Comparison of ENCODE assay signal across 8 mouse cellular contexts in genomic region chr14:76556852-76557208, GRCm38 (mm10). TPM values are rescaled to one million over a fixed set of nuclear protein-coding genes. Genes with fewer than 3 reads are reported as not detected.
DNase-seq lines count a peak whose midpoint lies in the region; ATAC-seq and TF ChIP-seq lines count a peak whose summit lies in the region.

Gene Serp2, minus strand, starts transcription at chr14:76556889.

- TF ChIP-seq POLR2A in kidney, adult 2 months (IDR thresholded peaks at IDR 0.05; ENCODE audit: low read depth, low read length), result no peak
- TF ChIP-seq POLR2A in brain, embryonic 14.5 days (IDR thresholded peaks at IDR 0.05; ENCODE audit: borderline replicate concordance, extremely low read depth, insufficient read depth, insufficient read length, poor library complexity, severe bottlenecking), result no peak

- peak within 1 kb of the TSS; percentile 81 for H3K9ac ChIP-seq in hindbrain, embryonic 14.5 days
- peak within 1 kb of the TSS; percentile 55 for H3K9ac ChIP-seq in liver, postnatal 0 days (replicated peaks)

- no peaks in the 10 kb centered on the region for H3K27me3 ChIP-seq in kidney, adult 2 months (replicated peaks; ENCODE audit: control insufficient read depth, insufficient read depth, low read length)
- H3K27me3 ChIP-seq in hindbrain, embryonic 14.5 days (ENCODE audit: control insufficient read depth, insufficient read depth, low read length), result no peaks in the 10 kb centered on the region
- peaks cover 23% of the 10 kb centered on the region for H3K27me3 ChIP-seq in liver, postnatal 0 days (ENCODE audit: insufficient read depth, low read length)

- DNase-seq in kidney, adult 2 months, result no peak
- DNase-seq in kidney, postnatal 4 days, result no peak
- DNase-seq in brain, embryonic 14.5 days (ENCODE audit: low read depth), result no peak
- no peak for DNase-seq in hindbrain, embryonic 14.5 days (ENCODE audit: low spot score)
- no peak for DNase-seq in liver, postnatal 0 days
- no peak for DNase-seq in T-cell, adult 2 months (ENCODE audit: low spot score)
- no peak for DNase-seq in spleen, postnatal 4 days (ENCODE audit: low spot score in 2 of 2)
- no peak for DNase-seq in right cerebral cortex, adult 18-20 months

- H3K4me3 ChIP-seq in kidney, adult 2 months (ENCODE audit: insufficient read depth, low read depth, low read length), result peak within 1 kb of the TSS; percentile 59
- peak within 1 kb of the TSS; percentile 67 for H3K4me3 ChIP-seq in hindbrain, embryonic 14.5 days (replicated peaks; ENCODE audit: low read length)
- peak within 1 kb of the TSS; percentile 53 for H3K4me3 ChIP-seq in liver, postnatal 0 days (ENCODE audit: low read depth, low read length)

- peak; percentile 34; the same call in 1 of the 2 replicates for ATAC-seq in hindbrain, embryonic 14.5 days (ENCODE audit: low FRiP score)
- ATAC-seq in liver, postnatal 0 days, result peak; percentile 35; the same call in 1 of the 2 replicates

- no peaks in the 10 kb centered on the region for H3K9me3 ChIP-seq in hindbrain, embryonic 14.5 days (ENCODE audit: control insufficient read depth, low read length)
- H3K9me3 ChIP-seq in liver, postnatal 0 days (ENCODE audit: low read length), result no peaks in the 10 kb centered on the region

- no peak within 1 kb of the TSS for H3K27ac ChIP-seq in kidney, adult 2 months (ENCODE audit: insufficient read depth, low read depth, low read length)
- peak within 1 kb of the TSS; percentile 86 for H3K27ac ChIP-seq in hindbrain, embryonic 14.5 days
- H3K27ac ChIP-seq in liver, postnatal 0 days (ENCODE audit: low read depth), result no peak within 1 kb of the TSS

- peak within 1 kb of the TSS; percentile 87 for H3K4me2 ChIP-seq in hindbrain, embryonic 14.5 days (replicated peaks)
- peak within 1 kb of the TSS; percentile 93 for H3K4me2 ChIP-seq in liver, postnatal 0 days (ENCODE audit: low read depth, low read length)

- 15% methylated on average over 17 of the region's 17 CpGs for WGBS in kidney, adult 2 months
- WGBS in hindbrain, embryonic 14.5 days, result 8% methylated on average over 17 of the region's 17 CpGs
- 9% methylated on average over 17 of the region's 17 CpGs for WGBS in liver, postnatal 0 days (ENCODE audit: insufficient replicate concordance)

- H3K36me3 ChIP-seq in kidney, adult 2 months (ENCODE audit: control insufficient read depth, insufficient read depth, low read length), result no peaks in the 10 kb centered on the region
- H3K36me3 ChIP-seq in hindbrain, embryonic 14.5 days (replicated peaks; ENCODE audit: control insufficient read depth, insufficient read depth), result no peaks in the 10 kb centered on the region
- no peaks in the 10 kb centered on the region for H3K36me3 ChIP-seq in liver, postnatal 0 days (replicated peaks; ENCODE audit: insufficient read depth, low read length)

- no peak for TF ChIP-seq EP300 in liver, postnatal 0 days (IDR thresholded peaks at IDR 0.05; ENCODE audit: low read depth)

- H3K4me1 ChIP-seq in kidney, adult 2 months (ENCODE audit: control insufficient read depth, insufficient read depth, low read length), result no peaks in the 10 kb centered on the region
- H3K4me1 ChIP-seq in hindbrain, embryonic 14.5 days (replicated peaks; ENCODE audit: control insufficient read depth, insufficient read depth, low read length), result peaks cover 20% of the 10 kb centered on the region
- H3K4me1 ChIP-seq in liver, postnatal 0 days (ENCODE audit: insufficient read depth), result peaks cover 14% of the 10 kb centered on the region

- TF ChIP-seq CTCF in kidney, adult 2 months (conservative IDR thresholded peaks at IDR 0.05; ENCODE audit: insufficient read depth, insufficient read length, low read depth, low read length), result no peak
- no peak for TF ChIP-seq CTCF in brain, embryonic 14.5 days (IDR thresholded peaks at IDR 0.05; ENCODE audit: borderline replicate concordance, extremely low read depth, insufficient read depth, insufficient read length)
- TF ChIP-seq CTCF in liver, postnatal 0 days (IDR thresholded peaks at IDR 0.05; ENCODE audit: low read depth), result no peak

RNA-seq across cellular contexts. Expression of gene Serp2, which starts in this region (rescaled TPM):
- polyA plus RNA-seq in kidney, adult 2 months (2012; rRNA removed), result 1.0 and 2.0 TPM in 2 replicates
- polyA plus RNA-seq in brain, embryonic 14.5 days (2012; rRNA removed), result 115 and 121 TPM in 2 replicates
- polyA plus RNA-seq in hindbrain, embryonic 14.5 days (2014; fragmentation: Nextera tagmentation; extraction: Ambion mirVana), result 217 and 222 TPM in 2 replicates
- 0.58 and 0.75 TPM in 2 replicates for polyA plus RNA-seq in liver, postnatal 0 days (2015; fragmentation: Nextera tagmentation; extraction: Ambion mirVana)

Comparison
In these comparisons a context has a peak if more than half of its experiments do, and no peak if none do; other contexts are left out.
1. RNA of gene Serp2 (polyA plus RNA-seq): 217 to 222 TPM in hindbrain, embryonic 14.5 days and 115 to 121 TPM in brain, embryonic 14.5 days; 1.0 to 2.0 TPM in kidney, adult 2 months and 0.58 to 0.75 TPM in liver, postnatal 0 days; every median in the first group is over 10 times any median in the second.
2. Peak in ATAC-seq, H3K4me3 ChIP-seq, H3K9ac ChIP-seq and H3K4me2 ChIP-seq in liver, postnatal 0 days; RNA of the gene not detected or under 1 TPM.
3. Peak in every context shown above with its lines, with median percentiles within 50 percentile points of each other: H3K4me3 ChIP-seq.